14 mouse cellular contexts compared by ENCODE assay signal in the genomic region with DNA sequence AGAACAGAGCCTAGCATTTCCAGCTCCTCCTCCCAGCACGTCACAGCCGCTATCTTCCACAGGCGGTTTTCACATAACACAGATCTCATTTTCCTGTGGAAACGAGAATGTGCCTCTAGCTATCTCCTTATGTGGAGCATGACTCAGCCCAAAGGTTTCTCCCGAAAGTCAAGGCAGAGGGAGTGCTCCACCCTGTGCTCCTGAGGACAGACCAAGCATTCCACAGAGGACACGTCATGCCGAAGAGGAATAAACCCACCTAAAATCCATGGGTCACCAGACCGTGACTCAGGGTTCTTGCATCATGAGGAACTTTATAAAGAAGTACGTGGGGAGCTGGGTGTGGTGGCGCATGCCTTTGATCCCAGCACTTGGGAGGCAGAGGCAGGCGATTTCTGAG. TPM values are rescaled to one million over a fixed set of nuclear protein-coding genes. Genes with fewer than 3 reads are reported as not detected.
DNase-seq lines count a peak whose midpoint lies in the region; ATAC-seq and TF ChIP-seq lines count a peak whose summit lies in the region.
"Had no signal": no experiment of that assay in that cellular context is flagged by ENCODE, and none has a peak within 500 bp of the region (broad histone marks: within the 10 kb centered on the region; RNA-seq: fewer than 3 reads in every experiment).

No protein-coding gene starts in this region.

- no peak for TF ChIP-seq CTCF in ES-Bruce4 (IDR thresholded peaks at IDR 0.05; ENCODE audit: low read depth, low read length)

- no peak for ATAC-seq in liver, embryonic 13.5 days (ENCODE audit: low read depth)
- ATAC-seq in heart, embryonic 13.5 days (ENCODE audit: extremely low read depth, insufficient number of reproducible peaks, low FRiP score, low TSS enrichment) = no peak

- no peaks in the 10 kb centered on the region; the same call in 1 of the 2 replicates for H3K4me1 ChIP-seq in liver, embryonic 13.5 days (replicated peaks)
- H3K4me1 ChIP-seq in ES-Bruce4 (ENCODE audit: control insufficient read depth, insufficient read depth, low read length) = no peaks in the 10 kb centered on the region
- H3K4me1 ChIP-seq in heart, embryonic 13.5 days = peaks cover 4% of the 10 kb centered on the region; the same call in 1 of the 2 replicates
- H3K4me1 ChIP-seq: limb, embryonic 13.5 days; midbrain, embryonic 12.5 days; neural tube, embryonic 15.5 days had no signal

- H3K9ac ChIP-seq in liver, embryonic 13.5 days = no peak overlapping the region
- H3K9ac ChIP-seq in ES-Bruce4 (ENCODE audit: low read depth, poor library complexity, severe bottlenecking) = 0 out of 2 replicates have a peak overlapping the region, but pooled peaks have one; percentile 14
- no peak overlapping the region for H3K9ac ChIP-seq in heart, embryonic 13.5 days
- H3K9ac ChIP-seq: heart, embryonic 15.5 days; limb, embryonic 13.5 days; midbrain, embryonic 12.5 days; neural tube, embryonic 15.5 days had no signal

- no peak for TF ChIP-seq EP300 in ES-Bruce4 (IDR thresholded peaks at IDR 0.05; ENCODE audit: insufficient read depth, low read depth, low read length)

- 80% methylated on average over 11 of the region's 11 CpGs for WGBS in liver, embryonic 13.5 days (ENCODE audit: insufficient replicate concordance)
- 64% methylated on average over 11 of the region's 11 CpGs for WGBS in heart, embryonic 13.5 days

- no peak overlapping the region for H3K4me3 ChIP-seq in liver, embryonic 13.5 days (replicated peaks)
- H3K4me3 ChIP-seq in ES-Bruce4 (ENCODE audit: low read depth, low read length) = no peak overlapping the region
- no peak overlapping the region for H3K4me3 ChIP-seq in heart, embryonic 13.5 days
- H3K4me3 ChIP-seq: heart, embryonic 15.5 days; limb, embryonic 13.5 days; midbrain, embryonic 12.5 days; neural tube, embryonic 15.5 days had no signal

- H3K27ac ChIP-seq in liver, embryonic 13.5 days = peak overlapping the region; percentile 39; the same call in 1 of the 2 replicates
- H3K27ac ChIP-seq in ES-Bruce4 (ENCODE audit: insufficient read depth, low read length) = peak overlapping the region; percentile 46; the same call in 1 of the 2 replicates
- peak overlapping the region; percentile 28; the same call in 1 of the 2 replicates for H3K27ac ChIP-seq in heart, embryonic 13.5 days (replicated peaks)
- H3K27ac ChIP-seq: heart, embryonic 15.5 days; limb, embryonic 13.5 days; midbrain, embryonic 12.5 days; neural tube, embryonic 15.5 days had no signal

- H3K4me2 ChIP-seq in liver, embryonic 13.5 days = no peak overlapping the region
- H3K4me2 ChIP-seq in heart, embryonic 13.5 days = no peak overlapping the region
- H3K4me2 ChIP-seq: heart, embryonic 15.5 days; limb, embryonic 13.5 days; midbrain, embryonic 12.5 days; neural tube, embryonic 15.5 days had no signal

- peaks cover 97% of the 10 kb centered on the region for H3K36me3 ChIP-seq in liver, embryonic 13.5 days
- H3K36me3 ChIP-seq in ES-Bruce4 (ENCODE audit: control insufficient read depth, insufficient read depth, low read length, poor library complexity, severe bottlenecking) = peaks cover 69% of the 10 kb centered on the region
- H3K36me3 ChIP-seq in heart, embryonic 13.5 days = peaks cover 98% of the 10 kb centered on the region

- no peak for DNase-seq in liver, embryonic 13.5 days
- no peak for DNase-seq in liver
- peak; percentile 80 for DNase-seq in NIH3T3 (ENCODE audit: low read depth)
- no peak for DNase-seq in kidney, adult 9 months
- DNase-seq in cerebellum, adult 8-10 months = no peak
- DNase-seq: cerebellum, adult 9-11 months; kidney, postnatal 36 days; thymus, postnatal 36 days had no signal

- no peaks in the 10 kb centered on the region for H3K9me3 ChIP-seq in liver, embryonic 13.5 days (replicated peaks)
- no peaks in the 10 kb centered on the region for H3K9me3 ChIP-seq in ES-Bruce4 (replicated peaks; ENCODE audit: control insufficient read depth, insufficient read depth, low read length, poor library complexity, severe bottlenecking)
- no peaks in the 10 kb centered on the region for H3K9me3 ChIP-seq in heart, embryonic 13.5 days
- H3K9me3 ChIP-seq: heart, embryonic 15.5 days; limb, embryonic 13.5 days; midbrain, embryonic 12.5 days; neural tube, embryonic 15.5 days had no signal

- TF ChIP-seq POLR2A in ES-Bruce4 (IDR thresholded peaks at IDR 0.05; ENCODE audit: insufficient read depth, low read length) = no peak

- H3K27me3 ChIP-seq in liver, embryonic 13.5 days = no peaks in the 10 kb centered on the region
- no peaks in the 10 kb centered on the region for H3K27me3 ChIP-seq in ES-Bruce4 (ENCODE audit: control insufficient read depth, insufficient read depth, low read length, poor library complexity, severe bottlenecking)
- no peaks in the 10 kb centered on the region for H3K27me3 ChIP-seq in heart, embryonic 13.5 days (replicated peaks)
- H3K27me3 ChIP-seq: heart, embryonic 15.5 days; limb, embryonic 13.5 days; midbrain, embryonic 12.5 days; neural tube, embryonic 15.5 days had no signal

RNA-seq across cellular contexts. Expression of a gene that starts 24.2 kb away (rescaled TPM):
- polyA plus RNA-seq in liver, embryonic 13.5 days (2015; fragmentation: Nextera tagmentation; extraction: Ambion mirVana) = 202 and 204 TPM in 2 replicates
- 286 and 316 TPM in 2 replicates for polyA plus RNA-seq in ES-Bruce4 (2011; ENCODE audit: insufficient read depth, insufficient read length, low read depth, missing spikeins)
- 198 and 214 TPM in 2 replicates for polyA plus RNA-seq in heart, embryonic 13.5 days (2015; fragmentation: Nextera tagmentation; extraction: Ambion mirVana)

RNA-seq across cellular contexts. Expression of a gene that starts 40.2 kb away (rescaled TPM):
- 9.6 and 10.3 TPM in 2 replicates for polyA plus RNA-seq in liver, embryonic 13.5 days (2015; fragmentation: Nextera tagmentation; extraction: Ambion mirVana)
- 53.9 and 63.5 TPM in 2 replicates for polyA plus RNA-seq in ES-Bruce4 (2011; ENCODE audit: insufficient read depth, insufficient read length, low read depth, missing spikeins)
- 16.4 and 17.5 TPM in 2 replicates for polyA plus RNA-seq in heart, embryonic 13.5 days (2015; fragmentation: Nextera tagmentation; extraction: Ambion mirVana)

RNA-seq across cellular contexts. Expression of a gene that starts 44.3 kb away (rescaled TPM):
- polyA plus RNA-seq in liver, embryonic 13.5 days (2015; fragmentation: Nextera tagmentation; extraction: Ambion mirVana) = 39.2 and 43.3 TPM in 2 replicates
- polyA plus RNA-seq in ES-Bruce4 (2011; ENCODE audit: insufficient read depth, insufficient read length, low read depth, missing spikeins) = 78.0 and 83.5 TPM in 2 replicates
- polyA plus RNA-seq in heart, embryonic 13.5 days (2015; fragmentation: Nextera tagmentation; extraction: Ambion mirVana) = 98.9 and 100.0 TPM in 2 replicates

RNA-seq across cellular contexts. Expression of a gene that starts 51.3 kb away (rescaled TPM):
- 5.8 and 8.2 TPM in 2 replicates for polyA plus RNA-seq in liver, embryonic 13.5 days (2015; fragmentation: Nextera tagmentation; extraction: Ambion mirVana)
- polyA plus RNA-seq in ES-Bruce4 (2011; ENCODE audit: insufficient read depth, insufficient read length, low read depth, missing spikeins) = 37.7 and 56.5 TPM in 2 replicates
- polyA plus RNA-seq in heart, embryonic 13.5 days (2015; fragmentation: Nextera tagmentation; extraction: Ambion mirVana) = 14.3 and 17.4 TPM in 2 replicates

RNA-seq across cellular contexts. Expression of a gene that starts 57.7 kb away (rescaled TPM):
- polyA plus RNA-seq in liver, embryonic 13.5 days (2015; fragmentation: Nextera tagmentation; extraction: Ambion mirVana) = 0.17 and 0.67 TPM in 2 replicates
- polyA plus RNA-seq in ES-Bruce4 (2011; ENCODE audit: insufficient read depth, insufficient read length, low read depth, missing spikeins) = 0.90 TPM in 1 of 2 replicates, not detected in the other
- 0.82 and 1.4 TPM in 2 replicates for polyA plus RNA-seq in heart, embryonic 13.5 days (2015; fragmentation: Nextera tagmentation; extraction: Ambion mirVana)
